Mouse (Mus musculus): ENCODE measurements around the gene Mcrip2.

- TF ChIP-seq CTCF (IDR thresholded peaks at IDR 0.05; ENCODE audit: extremely low read depth, insufficient read depth, insufficient read length, insufficient replicate concordance) (no peak), POLR2A (IDR thresholded peaks at IDR 0.05; ENCODE audit: low read depth, low read length) (no peak)
Measured at GRCm38 (mm10) chr17:25903061-25903460, 34.5 kb upstream of the Mcrip2 start.

Measured in spleen, adult 2 months (tissue).